Mouse (Mus musculus): ENCODE results near the gene Dennd6b. TPM values are rescaled to one million over a fixed set of nuclear protein-coding genes. Genes with fewer than 3 reads are reported as not detected.

Gene Dennd6b
- total and polyA plus RNA-seq, 2 experiments from 2014 or later = 53.3 to 89.6 TPM

GRCm38 (mm10) chr15:89147456-89147855, 48.8 kb downstream of the Dennd6b start:
- ATAC-seq (no peak), DNase-seq (no peak)
- Histone ChIP-seq H3K36me3 (ENCODE audit: insufficient read depth) (peaks cover 14% of the 10 kb centered on the region), H3K4me2 (ENCODE audit: low read depth) (peak overlapping the region; percentile 83), H3K9me3 (ENCODE audit: low read length) (no peaks in the 10 kb centered on the region), H3K9ac (peak overlapping the region; percentile 55; the same call in 1 of the 2 replicates), H3K4me3 (ENCODE audit: low read depth, low read length) (peak overlapping the region; percentile 76), H3K4me1 (ENCODE audit: insufficient read depth) (peaks cover 15% of the 10 kb centered on the region; the same call in 1 of the 2 replicates), H3K27me3 (ENCODE audit: insufficient read depth, low read length) (no peaks in the 10 kb centered on the region), H3K27ac (ENCODE audit: low read depth, low read length) (no peak overlapping the region)
- WGBS = 18% methylated on average over 10 of the region's 10 CpGs
- no peak for TF ChIP-seq CTCF (IDR thresholded peaks at IDR 0.05; ENCODE audit: low read depth)

GRCm38 (mm10) chr15:89147024-89147423, 49.3 kb downstream of the Dennd6b start:
- H3K4me2 ChIP-seq (ENCODE audit: low read depth) = peak overlapping the region; percentile 83
- H3K27me3 ChIP-seq (ENCODE audit: insufficient read depth, low read length) = no peaks in the 10 kb centered on the region
- H3K36me3 ChIP-seq (ENCODE audit: insufficient read depth) = peaks cover 14% of the 10 kb centered on the region
- H3K9ac ChIP-seq = peak overlapping the region; percentile 55
- peak overlapping the region; percentile 76 for H3K4me3 ChIP-seq (ENCODE audit: low read depth, low read length)
- no peaks in the 10 kb centered on the region for H3K9me3 ChIP-seq (ENCODE audit: low read length)
- H3K4me1 ChIP-seq (ENCODE audit: insufficient read depth) = peaks cover 15% of the 10 kb centered on the region; the same call in 1 of the 2 replicates
- DNase-seq = peak; percentile 49
- ATAC-seq = peak; percentile 14; the same call in 1 of the 2 replicates
- H3K27ac ChIP-seq (ENCODE audit: low read depth, low read length) = peak overlapping the region; percentile 59
- TF ChIP-seq CTCF (IDR thresholded peaks at IDR 0.05; ENCODE audit: low read depth) = no peak
- WGBS = 8% methylated on average over 16 of the region's 16 CpGs

- DNase-seq (peak; percentile 72), ATAC-seq (peak; percentile 34; the same call in 1 of the 2 replicates)
- no peaks in the 10 kb centered on the region for H3K27me3 ChIP-seq (ENCODE audit: insufficient read depth, low read length)
- H3K4me1 ChIP-seq (ENCODE audit: insufficient read depth) = peaks cover 15% of the 10 kb centered on the region; the same call in 1 of the 2 replicates
- H3K4me2 ChIP-seq (ENCODE audit: low read depth) = peak overlapping the region; percentile 83
- H3K36me3 ChIP-seq (ENCODE audit: insufficient read depth) = peaks cover 14% of the 10 kb centered on the region
- peak overlapping the region; percentile 55 for H3K9ac ChIP-seq
- peak overlapping the region; percentile 76 for H3K4me3 ChIP-seq (ENCODE audit: low read depth, low read length)
- H3K27ac ChIP-seq (ENCODE audit: low read depth, low read length) = peak overlapping the region; percentile 59
- 4% methylated on average over 26 of the region's 27 CpGs for WGBS
- H3K9me3 ChIP-seq (ENCODE audit: low read length) = no peaks in the 10 kb centered on the region
- 0 out of 2 replicates have a peak, but pooled peaks have one; percentile 24 for TF ChIP-seq CTCF (IDR thresholded peaks at IDR 0.05; ENCODE audit: low read depth)
Observed at GRCm38 (mm10) chr15:89146537-89146936, 49.8 kb downstream of the Dennd6b start.

GRCm38 (mm10) chr15:89145813-89146350, 50.4 kb downstream of the Dennd6b start:
- Histone ChIP-seq H3K4me3 (ENCODE audit: low read depth, low read length) (peak overlapping the region; percentile 76; the same call in 1 of the 2 replicates), H3K9ac (peak overlapping the region; percentile 55), H3K27me3 (ENCODE audit: insufficient read depth, low read length) (no peaks in the 10 kb centered on the region; the same call in 1 of the 2 replicates), H3K4me1 (ENCODE audit: insufficient read depth) (peaks cover 15% of the 10 kb centered on the region; the same call in 1 of the 2 replicates), H3K36me3 (ENCODE audit: insufficient read depth) (peaks cover 14% of the 10 kb centered on the region), H3K27ac (ENCODE audit: low read depth, low read length) (no peak overlapping the region), H3K4me2 (ENCODE audit: low read depth) (peak overlapping the region; percentile 83), H3K9me3 (ENCODE audit: low read length) (no peaks in the 10 kb centered on the region)
- DNase-seq (no peak), ATAC-seq (no peak)
- TF ChIP-seq CTCF (IDR thresholded peaks at IDR 0.05; ENCODE audit: low read depth) = no peak
- WGBS = 84% methylated on average over 24 of the region's 24 CpGs

GRCm38 (mm10) chr15:89144965-89145364, 51.3 kb downstream of the Dennd6b start:
- no peaks in the 10 kb centered on the region for H3K9me3 ChIP-seq (ENCODE audit: low read length)
- no peak for ATAC-seq
- no peak for TF ChIP-seq CTCF (IDR thresholded peaks at IDR 0.05; ENCODE audit: low read depth)
- WGBS = 91% methylated on average over 11 of the region's 11 CpGs
- no peak overlapping the region for H3K9ac ChIP-seq
- no peaks in the 10 kb centered on the region; the same call in 1 of the 2 replicates for H3K27me3 ChIP-seq (ENCODE audit: insufficient read depth, low read length)
- H3K4me3 ChIP-seq (ENCODE audit: low read depth, low read length) = no peak overlapping the region
- peaks cover 14% of the 10 kb centered on the region for H3K36me3 ChIP-seq (ENCODE audit: insufficient read depth)
- H3K4me1 ChIP-seq (ENCODE audit: insufficient read depth) = peaks cover 17% of the 10 kb centered on the region; the same call in 1 of the 2 replicates
- no peak overlapping the region for H3K27ac ChIP-seq (ENCODE audit: low read depth, low read length)
- H3K4me2 ChIP-seq (ENCODE audit: low read depth) = no peak overlapping the region
- no peak for DNase-seq

- 86% methylated on average over 2 of the region's 2 CpGs for WGBS
- H3K4me3 ChIP-seq (ENCODE audit: low read depth, low read length) = no peak overlapping the region
- H3K4me2 ChIP-seq (ENCODE audit: low read depth) = no peak overlapping the region
- H3K9ac ChIP-seq = no peak overlapping the region
- peaks cover 13% of the 10 kb centered on the region; the same call in 1 of the 2 replicates for H3K4me1 ChIP-seq (ENCODE audit: insufficient read depth)
- peaks cover 5% of the 10 kb centered on the region; the same call in 1 of the 2 replicates for H3K27me3 ChIP-seq (ENCODE audit: insufficient read depth, low read length)
- H3K36me3 ChIP-seq (ENCODE audit: insufficient read depth) = peaks cover 14% of the 10 kb centered on the region
- no peak for ATAC-seq
- H3K9me3 ChIP-seq (ENCODE audit: low read length) = no peaks in the 10 kb centered on the region
- no peak for DNase-seq
- H3K27ac ChIP-seq (ENCODE audit: low read depth, low read length) = no peak overlapping the region
- no peak for TF ChIP-seq CTCF (IDR thresholded peaks at IDR 0.05; ENCODE audit: low read depth)
Observed at GRCm38 (mm10) chr15:89143134-89143533, 53.2 kb downstream of the Dennd6b start.

- TF ChIP-seq CTCF (IDR thresholded peaks at IDR 0.05; ENCODE audit: low read depth) = no peak
- H3K4me3 ChIP-seq (ENCODE audit: low read depth, low read length) = no peak overlapping the region
- ATAC-seq (no peak), DNase-seq (no peak)
- no peak overlapping the region for H3K9ac ChIP-seq
- H3K27ac ChIP-seq (ENCODE audit: low read depth, low read length) = no peak overlapping the region
- no peaks in the 10 kb centered on the region for H3K9me3 ChIP-seq (ENCODE audit: low read length)
- peaks cover 14% of the 10 kb centered on the region for H3K36me3 ChIP-seq (ENCODE audit: insufficient read depth)
- no peak overlapping the region for H3K4me2 ChIP-seq (ENCODE audit: low read depth)
- peaks cover 5% of the 10 kb centered on the region; the same call in 1 of the 2 replicates for H3K27me3 ChIP-seq (ENCODE audit: insufficient read depth, low read length)
- WGBS = 87% methylated on average over 4 of the region's 4 CpGs
- peaks cover 10% of the 10 kb centered on the region; the same call in 1 of the 2 replicates for H3K4me1 ChIP-seq (ENCODE audit: insufficient read depth)
Observed at GRCm38 (mm10) chr15:89141905-89142304, 54.4 kb downstream of the Dennd6b start.

Measured in forebrain, postnatal 0 days (tissue).